Mouse (Mus musculus) lung, embryonic 15.5 days (tissue): ENCODE results near the gene Nit2. TPM values are rescaled to one million over a fixed set of nuclear protein-coding genes. Genes with fewer than 3 reads are reported as not detected.

ENCODE experiments used
- ATAC-seq: fragments of 200-750 bp; cut with Nextera tagmentation; 2 replicates; pipeline ENCODE4 v1.8.0; 2017; ENCODE audit warnings: moderate number of reproducible peaks, borderline replicate concordance; ENCODE audit not compliant: low FRiP score, low TSS enrichment; ENCODE audit errors: extremely low read depth
- H3K27ac ChIP-seq: fragments of 300-500 bp; sonication (generic); 2 replicates; pipeline ENCODE4 v1.5.1; 2015; ENCODE audit warnings: moderate library complexity, mild to moderate bottlenecking, inconsistent platforms
- H3K27me3 ChIP-seq: fragments of 300-500 bp; sonication (generic); 2 replicates; pipeline ENCODE4 v1.6.1; 2015; ENCODE audit warnings: inconsistent platforms
- H3K36me3 ChIP-seq: fragments of 300-500 bp; sonication (generic); 2 replicates; pipeline ENCODE4 v1.6.1; 2015; ENCODE audit warnings: inconsistent platforms
- H3K4me1 ChIP-seq: fragments of 300-500 bp; sonication (generic); 2 replicates; pipeline ENCODE4 v1.6.1; 2015; ENCODE audit warnings: inconsistent platforms
- H3K4me2 ChIP-seq: fragments of 300-500 bp; sonication (generic); 2 replicates; pipeline ENCODE4 v1.6.1; 2015; ENCODE audit warnings: inconsistent platforms, mild to moderate bottlenecking, moderate library complexity
- H3K4me3 ChIP-seq: fragments of 300-500 bp; sonication (generic); 2 replicates; pipeline ENCODE4 v1.5.1; 2015; ENCODE audit warnings: mild to moderate bottlenecking, inconsistent platforms
- H3K9ac ChIP-seq: fragments of 300-500 bp; sonication (generic); 2 replicates; pipeline ENCODE4 v1.6.1; 2015; ENCODE audit warnings: inconsistent platforms
- H3K9me3 ChIP-seq: fragments of 300-500 bp; sonication (generic); 2 replicates; pipeline ENCODE4 v1.6.1; 2016; ENCODE audit warnings: inconsistent platforms
- WGBS: fragments of 180-500 bp; shearing (Covaris S2); methylation state at CpG from one replicate; pipeline ENCODE4 v1.1.7; 2015; 5-methylcytosine and 5-hydroxymethylcytosine counted together
- polyA plus RNA-seq: library from polyadenylated mRNA; unstranded; fragments of >200 nt; fragmentation: Nextera tagmentation; extraction: Ambion mirVana; gene quantifications from 2 replicates; pipeline ENCODE4 v1.2.1, GENCODE M21; 2015

Gene Nit2
- polyA plus RNA-seq, 1 experiment from 2014 or later = 72.4 TPM

- Histone ChIP-seq H3K9me3 (no peaks in the 10 kb centered on the region), H3K27me3 (no peaks in the 10 kb centered on the region), H3K4me3 (peak overlapping the region; percentile 86), H3K36me3 (no peaks in the 10 kb centered on the region), H3K9ac (peak overlapping the region; percentile 93), H3K4me2 (peak overlapping the region; percentile 62), H3K27ac (no peak overlapping the region), H3K4me1 (peaks cover 14% of the 10 kb centered on the region)
- ATAC-seq = no peak
- 32% methylated on average over 6 of the region's 6 CpGs for WGBS
Observed at GRCm38 (mm10) chr16:57122682-57123445, 44.3 kb downstream of the Nit2 start.

- Histone ChIP-seq H3K4me3 (peak overlapping the region; percentile 86), H3K9ac (peak overlapping the region; percentile 93), H3K4me2 (peak overlapping the region; percentile 62), H3K4me1 (peaks cover 14% of the 10 kb centered on the region), H3K27ac (peak overlapping the region; percentile 92), H3K36me3 (no peaks in the 10 kb centered on the region), H3K27me3 (no peaks in the 10 kb centered on the region), H3K9me3 (no peaks in the 10 kb centered on the region)
- peak; percentile 24 for ATAC-seq
- under 1% methylated on average over 59 of the region's 59 CpGs for WGBS
Observed at GRCm38 (mm10) chr16:57121816-57122415, 45.2 kb downstream of the Nit2 start.

GRCm38 (mm10) chr16:57120913-57121815 lies 46.0 kb downstream of the Nit2 start, which contains the start of gene Tomm70a:
Gene Tomm70a (plus strand): TSS chr16:57121703.
- peak within 1 kb of the TSS; percentile 62 for H3K4me2 ChIP-seq
- H3K4me3 ChIP-seq = peak within 1 kb of the TSS; percentile 86
- ATAC-seq = peak; percentile 99
- no peaks in the 10 kb centered on the region for H3K36me3 ChIP-seq
- no peaks in the 10 kb centered on the region for H3K27me3 ChIP-seq
- peak within 1 kb of the TSS; percentile 93 for H3K9ac ChIP-seq
- H3K27ac ChIP-seq = peak within 1 kb of the TSS; percentile 92
- H3K4me1 ChIP-seq = peaks cover 14% of the 10 kb centered on the region
- no peaks in the 10 kb centered on the region for H3K9me3 ChIP-seq
- WGBS = under 1% methylated on average over 37 of the region's 37 CpGs

- H3K27ac ChIP-seq = no peak overlapping the region
- H3K4me1 ChIP-seq = no peaks in the 10 kb centered on the region; the same call in 1 of the 2 replicates
- no peaks in the 10 kb centered on the region for H3K9me3 ChIP-seq
- no peak overlapping the region for H3K9ac ChIP-seq
- H3K27me3 ChIP-seq = no peaks in the 10 kb centered on the region
- WGBS = 79% methylated on average over 2 of the region's 2 CpGs
- no peak overlapping the region for H3K4me2 ChIP-seq
- no peak for ATAC-seq
- no peaks in the 10 kb centered on the region for H3K36me3 ChIP-seq
- no peak overlapping the region for H3K4me3 ChIP-seq
Observed at GRCm38 (mm10) chr16:57117562-57117961, 49.6 kb downstream of the Nit2 start.

GRCm38 (mm10) chr16:57116066-57116465 lies 51.1 kb downstream of the Nit2 start:
- Histone ChIP-seq H3K4me3 (no peak overlapping the region), H3K36me3 (no peaks in the 10 kb centered on the region), H3K9me3 (no peaks in the 10 kb centered on the region), H3K4me1 (no peaks in the 10 kb centered on the region), H3K27me3 (no peaks in the 10 kb centered on the region), H3K9ac (no peak overlapping the region), H3K27ac (no peak overlapping the region), H3K4me2 (no peak overlapping the region)
- ATAC-seq = no peak

Other genes with a start within 250 kb of the Nit2 start
- 0.25 and 0.39 TPM in 2 replicates for gene Lnp1, start 239.3 kb downstream of the Nit2 start, polyA plus RNA-seq
- gene Tmem45a2, start 96.0 kb downstream of the Nit2 start, polyA plus RNA-seq = 0.08 TPM in 1 of 2 replicates, not detected in the other
- gene Tomm70a, start 45.6 kb downstream of the Nit2 start, polyA plus RNA-seq = 38.9 and 39.2 TPM in 2 replicates
- gene Tbc1d23, start 64.2 kb upstream of the Nit2 start, polyA plus RNA-seq = 22.5 and 23.0 TPM in 2 replicates
- gene Tmem30c, start 125.5 kb upstream of the Nit2 start, polyA plus RNA-seq = not detected in 2 replicates
- gene Filip1l, start 185.8 kb upstream of the Nit2 start, polyA plus RNA-seq = 28.0 and 28.8 TPM in 2 replicates